Comparison of ENCODE assay signal across 11 mouse cellular contexts in genomic region chr6:40048969-40049908, GRCm38 (mm10).
DNase-seq lines count a peak whose midpoint lies in the region; ATAC-seq lines count a peak whose summit lies in the region.
"Had no signal": no experiment of that assay in that cellular context is flagged by ENCODE, and none has a peak within 500 bp of the region (broad histone marks: within the 10 kb centered on the region; RNA-seq: fewer than 3 reads in every experiment).

No protein-coding gene starts in this region.

- no peaks in the 10 kb centered on the region for H3K9me3 ChIP-seq in embryonic facial prominence, embryonic 11.5 days (replicated peaks; ENCODE audit: control insufficient read depth, low read length)
- H3K9me3 ChIP-seq in embryonic facial prominence, embryonic 10.5 days: no peaks in the 10 kb centered on the region
- H3K9me3 ChIP-seq: liver, embryonic 13.5 days; stomach, embryonic 15.5 days had no signal

- H3K36me3 ChIP-seq in embryonic facial prominence, embryonic 11.5 days (replicated peaks; ENCODE audit: control insufficient read depth, insufficient read depth, low read depth, low read length): no peaks in the 10 kb centered on the region
- no peaks in the 10 kb centered on the region for H3K36me3 ChIP-seq in embryonic facial prominence, embryonic 10.5 days (replicated peaks)
- H3K36me3 ChIP-seq: liver, embryonic 13.5 days; stomach, embryonic 15.5 days had no signal

- no peak overlapping the region for H3K4me2 ChIP-seq in embryonic facial prominence, embryonic 11.5 days (ENCODE audit: low read depth, low read length)
- H3K4me2 ChIP-seq: liver, embryonic 13.5 days; stomach, embryonic 15.5 days had no signal

- no peak overlapping the region for H3K27ac ChIP-seq in embryonic facial prominence, embryonic 11.5 days (replicated peaks; ENCODE audit: low read depth, low read length)
- H3K27ac ChIP-seq in embryonic facial prominence, embryonic 10.5 days (replicated peaks): no peak overlapping the region
- H3K27ac ChIP-seq: liver, embryonic 13.5 days; stomach, embryonic 15.5 days had no signal

- H3K4me1 ChIP-seq in embryonic facial prominence, embryonic 11.5 days (ENCODE audit: control insufficient read depth, insufficient read depth, low read length): no peaks in the 10 kb centered on the region
- no peaks in the 10 kb centered on the region for H3K4me1 ChIP-seq in embryonic facial prominence, embryonic 10.5 days
- H3K4me1 ChIP-seq: liver, embryonic 13.5 days; stomach, embryonic 15.5 days had no signal

- 39% methylated on average over 11 of the region's 11 CpGs for WGBS in embryonic facial prominence, embryonic 11.5 days
- 46% methylated on average over 11 of the region's 11 CpGs for WGBS in embryonic facial prominence, embryonic 10.5 days

- no peak for ATAC-seq in embryonic facial prominence, embryonic 11.5 days (replicated peaks; ENCODE audit: insufficient number of reproducible peaks, low FRiP score, low TSS enrichment, low read depth)
- no peak for ATAC-seq in erythroblast, adult 5-6 weeks (replicated peaks; ENCODE audit: low FRiP score, poor library complexity, severe bottlenecking)
- no peak for ATAC-seq in CD4-positive, CD25-positive, alpha-beta regulatory T cell, adult 4 months

- no peak overlapping the region for H3K4me3 ChIP-seq in embryonic facial prominence, embryonic 11.5 days (ENCODE audit: low read depth, low read length)
- no peak overlapping the region for H3K4me3 ChIP-seq in embryonic facial prominence, embryonic 10.5 days
- H3K4me3 ChIP-seq: erythroblast, embryonic 14.5 days; liver, embryonic 13.5 days; stomach, embryonic 15.5 days had no signal

- no peak overlapping the region for H3K9ac ChIP-seq in embryonic facial prominence, embryonic 11.5 days (replicated peaks; ENCODE audit: low read length)
- H3K9ac ChIP-seq: liver, embryonic 13.5 days; stomach, embryonic 15.5 days had no signal

- peak; percentile 42 for DNase-seq in embryonic facial prominence, embryonic 11.5 days (ENCODE audit: low spot score)
- DNase-seq in embryonic facial prominence, embryonic 10.5 days (ENCODE audit: low spot score): no peak
- peak; percentile 44 for DNase-seq in R1 (ENCODE audit: low read depth, low spot score)
- DNase-seq in embryo, embryonic 9.5 days (ENCODE audit: extremely low spot score): peak; percentile 6
- DNase-seq in layer of hippocampus, postnatal 14 days (ENCODE audit: low spot score in 2 of 2): peak; percentile 49 to 77
- DNase-seq in retina, postnatal 7 days (ENCODE audit: low read depth, low spot score): peak; percentile 21
- DNase-seq: liver, embryonic 13.5 days had no signal

- no peaks in the 10 kb centered on the region for H3K27me3 ChIP-seq in embryonic facial prominence, embryonic 11.5 days (ENCODE audit: control insufficient read depth, insufficient read depth, low read length)
- H3K27me3 ChIP-seq in embryonic facial prominence, embryonic 10.5 days (replicated peaks; ENCODE audit: low read depth, poor library complexity, severe bottlenecking): no peaks in the 10 kb centered on the region
- H3K27me3 ChIP-seq: liver, embryonic 13.5 days; stomach, embryonic 15.5 days had no signal
